Mouse (Mus musculus): ENCODE results near the gene Cdh3. TPM values are rescaled to one million over a fixed set of nuclear protein-coding genes. Genes with fewer than 3 reads are reported as not detected.

Cdh3 gene
- total and polyA plus RNA-seq, 3 experiments, result not detected

- Histone ChIP-seq H3K4me3 (replicated peaks in 1 of 3; ENCODE audit: low read depth in 2 of 3, low read length in 2 of 3, poor library complexity in 1 of 3) (no peak overlapping the region), H3K4me2 (ENCODE audit: insufficient read depth, low read depth, poor library complexity, severe bottlenecking) (no peak overlapping the region), H3K4me1 (ENCODE audit: control insufficient read depth in 1 of 2, insufficient read depth in 2 of 2) (no peaks in the 10 kb centered on the region), H3K27me3 (replicated peaks) (peaks cover 8% of the 10 kb centered on the region), H3K9ac (ENCODE audit: insufficient read depth, low read depth) (no peak overlapping the region), H3K9me3 (replicated peaks; ENCODE audit: low read length) (no peaks in the 10 kb centered on the region), H3K36me3 (replicated peaks in 1 of 2; ENCODE audit: control insufficient read depth in 1 of 2, insufficient read depth in 1 of 2, low read length in 1 of 2) (no peaks in the 10 kb centered on the region), H3K27ac (ENCODE audit: insufficient read depth, low read depth) (no peak overlapping the region), H3K79me2 (replicated peaks; ENCODE audit: control insufficient read depth, extremely low read depth, insufficient read depth, poor library complexity, severe bottlenecking) (no peaks in the 10 kb centered on the region)
- DNase-seq (ENCODE audit: extremely low read depth), result no peak
- dilution Hi-C loops (cut with MboI; ENCODE audit: extremely low pct_ligation_motif_present, extremely low pct_unique_long_range_greater_than_20kb, low sequenced_read_pairs), result no loop called here
- in situ Hi-C loops (cut with MboI; ENCODE audit: low pct_ligation_motif_present, low pct_unique_long_range_greater_than_20kb, low sequenced_read_pairs), result no loop called here
- no peak for TF ChIP-seq HCFC1 (IDR thresholded peaks at IDR 0.05; ENCODE audit: low read depth, low read length)
- no peak for TF ChIP-seq MEF2A (IDR thresholded peaks at IDR 0.05; ENCODE audit: borderline replicate concordance, low read depth, low read length)
- TF ChIP-seq IRF4 (IDR thresholded peaks at IDR 0.05; ENCODE audit: low read depth, low read length), result no peak
- no peak for TF ChIP-seq SMC3 (IDR thresholded peaks at IDR 0.05; ENCODE audit: low read depth, low read length)
- no peak for TF ChIP-seq JUND (conservative IDR thresholded peaks at IDR 0.05; ENCODE audit: low read depth, low read length)
- TF ChIP-seq MAZ (IDR thresholded peaks at IDR 0.05; ENCODE audit: low read depth, low read length), result no peak
- TF ChIP-seq POLR2AphosphoS2 (IDR thresholded peaks at IDR 0.05; ENCODE audit: low read depth, low read length), result no peak
- TF ChIP-seq MYC (IDR thresholded peaks at IDR 0.05; ENCODE audit: low read depth, low read length), result no peak
- TF ChIP-seq MAX (IDR thresholded peaks at IDR 0.05; ENCODE audit: low read length), result no peak
- TF ChIP-seq TCF12 (IDR thresholded peaks at IDR 0.05; ENCODE audit: low read depth, low read length), result no peak
- no peak for TF ChIP-seq MXI1 (IDR thresholded peaks at IDR 0.05; ENCODE audit: low read depth, low read length)
- no peak for TF ChIP-seq RAD21 (IDR thresholded peaks at IDR 0.05; ENCODE audit: low read depth, low read length)
- no peak for TF ChIP-seq RCOR1 (conservative IDR thresholded peaks at IDR 0.05; ENCODE audit: low read depth, low read length)
- TF ChIP-seq TBP (conservative IDR thresholded peaks at IDR 0.05; ENCODE audit: low read depth, low read length), result no peak
- TF ChIP-seq BHLHE40 (IDR thresholded peaks at IDR 0.05; ENCODE audit: low read depth, low read length), result no peak
- no peak for TF ChIP-seq CHD2 (IDR thresholded peaks at IDR 0.05; ENCODE audit: low read length)
- TF ChIP-seq ETS1 (conservative IDR thresholded peaks at IDR 0.05; ENCODE audit: low read depth, low read length), result no peak
These were observed 41.2 kb upstream of the Cdh3 start for GRCm38 (mm10) chr8:106469485-106469884.

- dilution Hi-C loops (cut with MboI; ENCODE audit: extremely low pct_ligation_motif_present, extremely low pct_unique_long_range_greater_than_20kb, low sequenced_read_pairs) (no loop called here), in situ Hi-C loops (cut with MboI; ENCODE audit: low pct_ligation_motif_present, low pct_unique_long_range_greater_than_20kb, low sequenced_read_pairs) (no loop called here)
- TF ChIP-seq UBTF (IDR thresholded peaks at IDR 0.05; ENCODE audit: low read depth, low read length) (no peak), CTCF (conservative IDR thresholded peaks at IDR 0.05 in 1 of 2, IDR thresholded peaks at IDR 0.05 in 1 of 2; ENCODE audit: low read depth in 2 of 2, low read length in 2 of 2) (no peak), RAD21 (IDR thresholded peaks at IDR 0.05; ENCODE audit: low read depth, low read length) (no peak), MEF2A (IDR thresholded peaks at IDR 0.05; ENCODE audit: borderline replicate concordance, low read depth, low read length) (no peak), NRF1 (IDR thresholded peaks at IDR 0.05; ENCODE audit: low read depth, low read length) (no peak), CHD1 (IDR thresholded peaks at IDR 0.05; ENCODE audit: low read depth, low read length) (no peak), SIN3A (IDR thresholded peaks at IDR 0.05; ENCODE audit: low read length) (no peak), USF2 (conservative IDR thresholded peaks at IDR 0.05; ENCODE audit: low read depth, low read length) (no peak)
- no peak for DNase-seq (ENCODE audit: extremely low read depth)
- Histone ChIP-seq H3K79me2 (replicated peaks; ENCODE audit: control insufficient read depth, extremely low read depth, insufficient read depth, poor library complexity, severe bottlenecking) (no peaks in the 10 kb centered on the region), H3K27me3 (replicated peaks) (peaks cover 8% of the 10 kb centered on the region), H3K27ac (ENCODE audit: insufficient read depth, low read depth) (no peak overlapping the region), H3K4me2 (ENCODE audit: insufficient read depth, low read depth, poor library complexity, severe bottlenecking) (no peak overlapping the region), H3K9me3 (replicated peaks; ENCODE audit: low read length) (no peaks in the 10 kb centered on the region), H3K4me1 (ENCODE audit: control insufficient read depth in 1 of 2, insufficient read depth in 2 of 2) (no peaks in the 10 kb centered on the region), H3K36me3 (replicated peaks in 1 of 2; ENCODE audit: control insufficient read depth in 1 of 2, insufficient read depth in 1 of 2, low read length in 1 of 2) (no peaks in the 10 kb centered on the region), H3K4me3 (replicated peaks in 1 of 3; ENCODE audit: low read depth in 2 of 3, low read length in 2 of 3, poor library complexity in 1 of 3) (no peak overlapping the region), H3K9ac (ENCODE audit: insufficient read depth, low read depth) (no peak overlapping the region)
These were observed 36.7 kb upstream of the Cdh3 start for GRCm38 (mm10) chr8:106474001-106474400.

All from CH12.LX (cell line).